ENCODE assay signal across 20 mouse cellular contexts in genomic region chr14:54354406-54354805, GRCm38 (mm10). TPM values are rescaled to one million over a fixed set of nuclear protein-coding genes. Genes with fewer than 3 reads are reported as not detected.
DNase-seq lines count a peak whose midpoint lies in the region; ATAC-seq and TF ChIP-seq lines count a peak whose summit lies in the region.
"Had no signal": no experiment of that assay in that cellular context is flagged by ENCODE, and none has a peak within 500 bp of the region (broad histone marks: within the 10 kb centered on the region; RNA-seq: fewer than 3 reads in every experiment).

No protein-coding gene starts in this region.

- no peak for ATAC-seq in liver, postnatal 0 days
- ATAC-seq in liver, embryonic 12.5 days, result no peak

- no peaks in the 10 kb centered on the region for H3K36me3 ChIP-seq in liver, postnatal 0 days (replicated peaks; ENCODE audit: insufficient read depth, low read length)
- H3K36me3 ChIP-seq in liver, embryonic 12.5 days, result no peaks in the 10 kb centered on the region
- no peaks in the 10 kb centered on the region for H3K36me3 ChIP-seq in E14TG2a.4 (ENCODE audit: insufficient read depth, low read length)
- H3K36me3 ChIP-seq: embryonic facial prominence, embryonic 15.5 days; limb, embryonic 12.5 days; neural tube, embryonic 12.5 days had no signal

- WGBS in liver, postnatal 0 days (ENCODE audit: insufficient replicate concordance), result 31% methylated on average over 1 of the region's 1 CpGs
- 18% methylated on average over 1 of the region's 1 CpGs for WGBS in liver, embryonic 12.5 days (ENCODE audit: insufficient replicate concordance)

- no peak overlapping the region for H3K4me3 ChIP-seq in liver, postnatal 0 days (ENCODE audit: low read depth, low read length)
- H3K4me3 ChIP-seq in liver, embryonic 12.5 days, result no peak overlapping the region
- no peak overlapping the region for H3K4me3 ChIP-seq in E14TG2a.4 (replicated peaks; ENCODE audit: low read length)
- H3K4me3 ChIP-seq: embryonic facial prominence, embryonic 15.5 days; limb, embryonic 12.5 days; neural tube, embryonic 12.5 days had no signal

- no peak overlapping the region for H3K9ac ChIP-seq in liver, postnatal 0 days (replicated peaks)
- H3K9ac ChIP-seq in liver, embryonic 12.5 days, result no peak overlapping the region
- H3K9ac ChIP-seq: embryonic facial prominence, embryonic 15.5 days; hindbrain, embryonic 14.5 days; limb, embryonic 12.5 days; neural tube, embryonic 12.5 days had no signal

- TF ChIP-seq EP300 in liver, postnatal 0 days (IDR thresholded peaks at IDR 0.05; ENCODE audit: low read depth), result no peak

- no peaks in the 10 kb centered on the region for H3K27me3 ChIP-seq in liver, postnatal 0 days (ENCODE audit: insufficient read depth, low read length)
- no peaks in the 10 kb centered on the region for H3K27me3 ChIP-seq in liver, embryonic 12.5 days (replicated peaks)
- H3K27me3 ChIP-seq in E14TG2a.4 (ENCODE audit: insufficient read depth, low read length), result no peaks in the 10 kb centered on the region
- H3K27me3 ChIP-seq: embryonic facial prominence, embryonic 15.5 days; limb, embryonic 12.5 days; neural tube, embryonic 12.5 days had no signal

- DNase-seq in liver, postnatal 0 days, result no peak
- peak; percentile 26 for DNase-seq in A20 (ENCODE audit: low read depth, low spot score)
- no peak for DNase-seq in brain, embryonic 14.5 days (ENCODE audit: low read depth)
- DNase-seq in yolk sac, embryonic 10.5 days (ENCODE audit: low spot score), result no peak
- DNase-seq in spleen, adult 12 weeks (ENCODE audit: low spot score), result no peak
- DNase-seq: cerebellum, adult 11 months; cerebellum, postnatal 14 days; embryo, embryonic 11 days; gastrocnemius, postnatal 25 days; heart, postnatal 14 days; kidney, adult 2 months; kidney, postnatal 36 days; layer of hippocampus, adult 9-11 months; right cerebral cortex, postnatal 25 days had no signal

- H3K4me1 ChIP-seq in liver, postnatal 0 days (ENCODE audit: insufficient read depth), result no peaks in the 10 kb centered on the region
- H3K4me1 ChIP-seq in liver, embryonic 12.5 days, result no peaks in the 10 kb centered on the region
- no peaks in the 10 kb centered on the region for H3K4me1 ChIP-seq in E14TG2a.4 (replicated peaks; ENCODE audit: low read depth, low read length)
- H3K4me1 ChIP-seq: embryonic facial prominence, embryonic 15.5 days; limb, embryonic 12.5 days; neural tube, embryonic 12.5 days had no signal

- H3K4me2 ChIP-seq in liver, postnatal 0 days (ENCODE audit: low read depth, low read length), result no peak overlapping the region
- no peak overlapping the region for H3K4me2 ChIP-seq in liver, embryonic 12.5 days
- H3K4me2 ChIP-seq: embryonic facial prominence, embryonic 15.5 days; hindbrain, embryonic 14.5 days; limb, embryonic 12.5 days; neural tube, embryonic 12.5 days had no signal

- no peak overlapping the region for H3K27ac ChIP-seq in liver, postnatal 0 days (ENCODE audit: low read depth)
- no peak overlapping the region for H3K27ac ChIP-seq in liver, embryonic 12.5 days
- H3K27ac ChIP-seq: embryonic facial prominence, embryonic 15.5 days; hindbrain, embryonic 14.5 days; limb, embryonic 12.5 days; neural tube, embryonic 12.5 days had no signal

- peak; percentile 44 for TF ChIP-seq CTCF in liver, postnatal 0 days (IDR thresholded peaks at IDR 0.05; ENCODE audit: low read depth)
- TF ChIP-seq CTCF in E14TG2a.4 (conservative IDR thresholded peaks at IDR 0.05; ENCODE audit: low read length), result peak; percentile 69
- peak; percentile 30; the same call in 1 of the 2 replicates for TF ChIP-seq CTCF in brain, embryonic 14.5 days (IDR thresholded peaks at IDR 0.05; ENCODE audit: borderline replicate concordance, extremely low read depth, insufficient read depth, insufficient read length)

- TF ChIP-seq POLR2A in brain, embryonic 14.5 days (IDR thresholded peaks at IDR 0.05; ENCODE audit: borderline replicate concordance, extremely low read depth, insufficient read depth, insufficient read length, poor library complexity, severe bottlenecking), result no peak

- H3K9me3 ChIP-seq in liver, postnatal 0 days (ENCODE audit: low read length), result no peaks in the 10 kb centered on the region
- no peaks in the 10 kb centered on the region; the same call in 1 of the 2 replicates for H3K9me3 ChIP-seq in liver, embryonic 12.5 days (replicated peaks)
- H3K9me3 ChIP-seq in E14TG2a.4 (ENCODE audit: low read length), result peaks cover 19% of the 10 kb centered on the region
- H3K9me3 ChIP-seq: embryonic facial prominence, embryonic 15.5 days had no signal

RNA-seq across cellular contexts. Expression of gene Oxa1l, which starts 6.2 kb away (rescaled TPM):
- polyA plus RNA-seq in liver, postnatal 0 days (2015; fragmentation: Nextera tagmentation; extraction: Ambion mirVana), result 27.4 and 28.9 TPM in 2 replicates
- 24.9 and 27.3 TPM in 2 replicates for polyA plus RNA-seq in liver, embryonic 12.5 days (2016; fragmentation: Nextera tagmentation; extraction: Ambion mirVana)
- polyA plus RNA-seq in brain, embryonic 14.5 days (2012; rRNA removed), result 98.0 and 101 TPM in 2 replicates
